Mouse (Mus musculus): Measurements from ENCODE around the gene 1700020L24Rik.
A peak's percentile ranks its signal among the peaks of the same experiment; 100 is the strongest.

1700020L24Rik gene

GRCm38 (mm10) chr11:83471766-83472165 lies 34.3 kb downstream of the 1700020L24Rik start:
- DNase-seq (ENCODE audit: extremely low spot score, low read depth, low spot score): no peak

GRCm38 (mm10) chr11:83472324-83473234 lies 35.1 kb downstream of the 1700020L24Rik start, which contains the start of gene Taf15:
Gene Taf15, plus strand, starts transcription at chr11:83473086.
- DNase-seq (ENCODE audit: extremely low spot score, low read depth, low spot score): peak; percentile 96

GRCm38 (mm10) chr11:83473235-83474016 lies 35.9 kb downstream of the 1700020L24Rik start:
- no peak for DNase-seq (ENCODE audit: extremely low spot score, low read depth, low spot score)

Measured in hindlimb bud, embryonic 11.5 days (tissue).